Mouse (Mus musculus) right cerebral cortex, adult 18-20 months (tissue): ENCODE measurements around the gene Stmn3.

ENCODE experiments used
- DNase-seq: peaks from one replicate; pipeline ENCODE4 v3.0.0; 2022; ENCODE audit warnings: mixed read lengths

Stmn3 gene

GRCm38 (mm10) chr2:181279968-181280367 lies 34.3 kb downstream of the Stmn3 start:
- no peak for DNase-seq

GRCm38 (mm10) chr2:181277866-181278265 lies 36.4 kb downstream of the Stmn3 start:
- DNase-seq = no peak

- no peak for DNase-seq
Observed at GRCm38 (mm10) chr2:181276766-181277165, 37.5 kb downstream of the Stmn3 start.

GRCm38 (mm10) chr2:181274639-181275038 lies 39.7 kb downstream of the Stmn3 start:
- no peak for DNase-seq

GRCm38 (mm10) chr2:181273829-181274228 lies 40.5 kb downstream of the Stmn3 start:
- DNase-seq = no peak

GRCm38 (mm10) chr2:181272092-181272491 lies 42.2 kb downstream of the Stmn3 start:
- no peak for DNase-seq

GRCm38 (mm10) chr2:181266839-181267238 lies 47.5 kb downstream of the Stmn3 start:
- DNase-seq = no peak
